Mouse (Mus musculus): ENCODE results near the gene Gm20388.

The Gm20388 gene

DNA sequence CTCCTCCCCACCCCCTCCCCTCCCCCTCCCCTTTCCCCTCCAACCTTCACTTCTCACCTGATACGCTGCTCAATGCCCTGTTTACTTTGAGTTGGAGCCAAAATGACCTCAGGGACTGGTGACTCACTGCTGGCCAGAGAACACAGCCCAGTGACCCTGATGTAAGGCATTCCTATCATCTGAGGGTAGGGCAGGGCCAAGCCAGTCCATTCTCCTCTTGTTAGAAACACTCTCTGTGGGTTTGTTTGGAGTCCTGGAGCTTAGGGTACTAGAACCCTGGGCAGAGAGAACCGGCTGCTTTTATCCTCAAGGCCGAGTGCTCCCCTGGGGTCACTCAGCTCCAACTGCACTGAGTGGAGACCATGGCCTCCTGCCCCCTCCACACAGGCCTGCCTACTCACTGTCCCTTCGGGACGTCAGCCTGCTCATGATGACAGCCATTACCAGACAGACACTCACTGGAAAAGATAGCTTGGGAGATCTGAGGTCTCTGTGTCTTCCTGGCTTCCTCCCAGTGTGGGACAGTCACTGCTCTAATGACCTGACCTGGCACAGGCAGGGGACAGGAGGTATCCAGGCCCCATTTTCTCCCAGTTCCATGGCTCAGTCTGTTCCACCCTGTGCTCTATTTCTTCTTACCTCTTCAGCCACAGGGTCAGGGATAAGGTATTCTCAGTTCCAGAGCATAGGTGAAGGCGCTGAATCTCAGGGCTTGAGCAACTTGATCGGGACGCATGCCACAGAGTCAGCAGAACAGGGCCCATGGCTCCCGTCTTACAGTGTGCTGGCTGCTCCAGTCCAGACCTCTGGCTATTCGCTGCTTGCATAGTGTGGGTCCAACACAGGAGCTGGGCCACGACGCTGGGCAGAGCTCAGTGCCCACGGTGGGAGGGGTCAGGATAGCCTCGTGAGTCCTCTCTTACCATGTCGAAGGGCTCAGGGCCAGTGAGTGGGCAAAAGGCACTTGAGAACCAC is 3807.2 kb downstream of the Gm20388 start:
- no peak for DNase-seq (ENCODE audit: low spot score in 2 of 2)

DNA sequence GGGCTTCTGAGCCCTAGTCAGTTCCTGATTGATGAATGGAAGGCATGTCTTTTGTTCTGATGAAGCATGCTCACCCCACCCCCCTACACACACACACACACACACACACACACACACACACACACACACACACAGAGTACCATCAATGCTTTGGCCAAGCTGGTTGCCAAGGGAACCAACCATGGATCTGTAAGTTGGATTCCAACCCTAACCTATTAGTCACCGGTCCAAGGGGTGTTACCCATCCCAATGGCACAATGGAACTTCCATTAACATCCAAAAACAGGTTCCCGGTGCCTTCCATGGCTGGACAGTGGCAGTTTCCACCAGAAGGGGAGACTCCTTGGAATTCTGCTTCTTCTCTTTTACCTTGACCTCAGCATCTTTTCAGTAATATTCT is 3808.1 kb downstream of the Gm20388 start:
- no peak for DNase-seq (ENCODE audit: low spot score in 2 of 2)

- no peak for DNase-seq (ENCODE audit: low spot score in 2 of 2)
Observed at GRCm38 (mm10) chr8:123719280-123719679, 3808.6 kb downstream of the Gm20388 start.

DNA sequence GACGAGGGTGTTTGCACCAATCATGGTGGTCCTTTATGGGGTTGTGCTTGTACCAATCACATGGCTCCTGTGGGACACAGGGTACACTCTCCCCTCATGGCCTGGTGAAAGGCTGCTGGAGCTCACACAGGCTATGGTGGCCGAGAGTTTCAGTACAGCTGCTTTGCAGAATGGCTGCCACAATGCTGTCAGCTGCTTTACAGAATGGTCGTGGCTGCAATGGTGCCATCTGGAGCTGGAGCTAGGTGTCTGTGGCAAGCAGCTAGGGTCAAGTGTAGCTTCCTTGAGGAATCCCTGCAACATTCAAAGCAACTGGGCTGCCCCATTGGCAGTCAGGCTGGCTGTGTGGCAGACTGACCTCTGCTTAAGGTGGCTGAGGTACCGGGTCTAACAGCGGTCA is 3809.2 kb downstream of the Gm20388 start:
- DNase-seq (ENCODE audit: low spot score in 2 of 2): no peak

GRCm38 (mm10) chr8:123720471-123721001 is 3809.9 kb downstream of the Gm20388 start:
- no peak for DNase-seq (ENCODE audit: low spot score in 2 of 2)

DNA sequence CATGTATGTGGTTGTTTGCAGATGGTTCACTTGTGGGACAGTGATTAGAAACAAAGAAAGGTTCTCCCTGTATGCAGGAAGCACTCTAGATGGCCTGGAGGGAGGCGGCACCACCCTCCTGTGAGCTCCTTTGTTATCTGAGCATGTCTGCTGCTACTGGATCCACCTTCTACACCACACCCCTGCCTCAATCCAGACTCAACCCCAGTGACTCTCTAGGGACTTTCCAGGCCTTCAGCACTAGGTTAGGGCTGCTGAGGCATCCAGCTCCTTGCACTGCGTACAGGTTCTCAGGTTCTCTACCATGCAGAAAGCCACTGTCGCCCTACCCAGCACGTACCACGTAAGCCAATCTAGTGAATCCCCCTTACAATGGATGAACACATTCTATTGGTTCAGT is 3811.6 kb downstream of the Gm20388 start:
- no peak for DNase-seq (ENCODE audit: low spot score in 2 of 2)

GRCm38 (mm10) chr8:123724752-123725151 is 3814.1 kb downstream of the Gm20388 start:
- peak; percentile 47 to 54 for DNase-seq (ENCODE audit: low spot score in 2 of 2)

DNA sequence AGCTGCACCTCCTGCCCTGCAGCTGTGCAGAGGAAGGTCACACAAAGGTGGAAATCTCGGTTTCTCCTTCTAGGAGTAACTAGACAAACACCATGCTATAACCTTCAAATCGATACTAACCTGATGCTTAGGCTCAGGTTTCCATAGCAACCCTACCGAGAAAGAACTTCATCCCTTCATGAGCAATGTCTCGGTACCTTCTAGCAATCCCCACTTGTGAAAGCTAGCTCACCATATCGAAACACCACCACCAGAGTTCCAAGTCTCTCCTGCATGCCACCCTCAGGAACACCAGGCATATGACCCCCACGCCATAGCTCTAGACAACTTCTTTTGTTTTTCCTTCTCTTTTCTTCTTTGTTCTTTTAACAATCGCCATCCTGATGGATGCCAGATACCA is 3814.6 kb downstream of the Gm20388 start:
- no peak for DNase-seq (ENCODE audit: low spot score in 2 of 2)

- no peak for DNase-seq (ENCODE audit: low spot score in 2 of 2)
Observed at GRCm38 (mm10) chr8:123726759-123727158, 3816.1 kb downstream of the Gm20388 start.

DNA sequence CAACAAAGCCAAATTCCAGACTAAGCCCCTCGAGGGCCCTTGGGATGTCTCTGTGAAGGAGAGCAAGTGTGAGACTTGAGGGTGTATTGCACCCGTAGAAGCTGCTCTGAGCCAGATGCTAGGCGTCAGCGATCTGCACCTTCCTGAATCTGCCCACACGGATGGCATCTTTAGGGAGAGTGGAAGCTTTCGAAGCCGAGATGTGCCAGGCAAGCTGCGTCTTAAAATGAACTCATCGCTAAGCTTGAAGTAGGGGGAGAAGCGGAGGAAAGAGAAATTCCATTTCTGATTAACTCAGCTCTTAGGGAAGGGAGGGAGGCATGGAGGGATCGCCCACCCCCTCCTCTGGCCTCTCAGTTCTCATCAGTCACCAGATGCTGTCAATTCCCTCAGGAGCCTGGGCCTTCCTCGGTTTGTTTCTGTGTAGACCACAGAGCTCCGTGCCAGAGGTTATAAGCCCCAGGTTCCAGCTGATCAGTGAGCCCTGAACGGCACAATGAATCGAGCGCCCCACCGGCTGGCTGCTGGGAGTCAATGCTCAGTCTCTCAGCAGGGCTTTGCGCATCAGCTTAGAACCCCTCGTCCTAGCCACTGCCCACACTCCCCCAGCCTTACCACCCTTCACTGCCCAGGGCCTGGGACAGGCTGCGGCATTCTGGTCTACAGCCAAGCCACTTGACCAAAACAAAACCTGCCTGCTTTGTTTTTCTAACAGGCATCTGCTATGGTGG is 3818.6 kb downstream of the Gm20388 start:
- peak; percentile 48 to 58 for DNase-seq (ENCODE audit: low spot score in 2 of 2)

DNA sequence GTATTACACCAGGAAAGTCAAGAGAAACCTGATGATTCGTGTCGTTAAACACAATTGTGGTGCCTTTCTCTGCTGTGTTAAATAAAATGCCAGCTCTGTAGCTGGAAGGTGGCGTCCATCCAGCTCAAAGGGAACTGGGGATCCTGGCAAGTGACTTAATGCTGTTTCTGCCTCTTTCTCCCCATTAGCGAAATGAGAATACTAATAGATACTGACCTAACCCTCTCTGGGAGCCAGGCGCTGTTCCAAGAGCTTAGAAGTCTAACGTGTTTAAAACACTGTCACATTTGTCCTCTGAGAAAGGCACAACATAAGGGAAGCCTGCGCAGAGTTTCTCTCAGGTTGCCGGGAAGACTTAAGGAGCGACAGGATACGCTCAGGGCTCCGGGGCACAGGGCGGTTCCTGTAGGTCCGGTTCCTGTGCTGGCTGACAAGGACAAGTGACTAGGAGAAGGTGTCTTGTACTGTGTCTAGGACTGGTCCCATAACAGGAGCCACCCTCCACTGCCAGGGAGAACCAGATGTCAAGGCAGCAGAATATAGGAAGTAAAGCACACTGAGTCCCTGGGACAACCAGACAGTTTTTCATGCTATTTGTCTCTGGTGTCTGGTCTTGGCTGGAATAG is 3819.3 kb downstream of the Gm20388 start:
- no peak for DNase-seq (ENCODE audit: low spot score in 2 of 2)

DNA sequence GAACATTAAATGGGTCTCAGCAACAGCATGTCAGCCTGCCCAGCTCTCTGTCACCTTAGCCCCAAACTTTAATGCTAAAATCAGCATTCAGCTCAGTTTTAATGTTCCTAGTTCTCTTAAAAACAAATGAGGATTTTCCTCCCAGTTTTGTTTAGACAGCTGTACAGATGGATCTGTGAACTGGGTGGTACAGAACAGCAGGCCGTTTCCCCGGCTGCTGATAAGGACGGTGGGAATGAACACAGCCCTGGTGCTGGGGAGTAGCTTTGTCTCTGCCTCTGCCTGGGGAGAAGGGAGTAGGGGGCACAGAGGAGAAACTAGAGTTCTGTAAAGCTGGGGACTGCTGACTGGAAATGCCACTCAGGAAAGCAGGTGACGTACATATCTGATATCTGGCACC is 3821.7 kb downstream of the Gm20388 start:
- no peak for DNase-seq (ENCODE audit: low spot score in 2 of 2)

GRCm38 (mm10) chr8:123734486-123734885 is 3823.8 kb downstream of the Gm20388 start:
- DNase-seq (ENCODE audit: low spot score in 2 of 2): no peak

GRCm38 (mm10) chr8:123736974-123737373 is 3826.3 kb downstream of the Gm20388 start:
- no peak for DNase-seq (ENCODE audit: low spot score in 2 of 2)

GRCm38 (mm10) chr8:123740263-123740662 is 3829.6 kb downstream of the Gm20388 start:
- DNase-seq (ENCODE audit: low spot score in 2 of 2): no peak

DNA sequence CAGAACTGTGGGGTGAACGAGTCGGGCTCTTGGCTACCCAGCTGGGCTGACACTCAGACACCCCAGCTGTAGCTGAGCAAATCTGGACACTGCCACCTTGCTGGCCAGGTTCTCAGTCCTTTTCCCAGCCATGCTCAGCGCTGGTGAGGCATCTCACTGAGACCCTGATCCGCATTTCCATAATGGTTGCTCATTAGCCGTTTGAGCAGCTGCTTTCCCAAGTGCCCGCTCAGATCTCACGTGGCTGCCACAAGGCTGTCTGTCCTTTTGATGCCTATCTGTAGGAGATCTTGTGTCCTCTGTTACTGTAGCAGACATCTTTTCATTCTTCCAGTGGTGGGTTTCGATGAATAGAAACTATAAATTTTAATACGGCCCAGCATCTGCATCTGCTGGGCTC is 3830.6 kb downstream of the Gm20388 start:
- no peak for DNase-seq (ENCODE audit: low spot score in 2 of 2)

DNA sequence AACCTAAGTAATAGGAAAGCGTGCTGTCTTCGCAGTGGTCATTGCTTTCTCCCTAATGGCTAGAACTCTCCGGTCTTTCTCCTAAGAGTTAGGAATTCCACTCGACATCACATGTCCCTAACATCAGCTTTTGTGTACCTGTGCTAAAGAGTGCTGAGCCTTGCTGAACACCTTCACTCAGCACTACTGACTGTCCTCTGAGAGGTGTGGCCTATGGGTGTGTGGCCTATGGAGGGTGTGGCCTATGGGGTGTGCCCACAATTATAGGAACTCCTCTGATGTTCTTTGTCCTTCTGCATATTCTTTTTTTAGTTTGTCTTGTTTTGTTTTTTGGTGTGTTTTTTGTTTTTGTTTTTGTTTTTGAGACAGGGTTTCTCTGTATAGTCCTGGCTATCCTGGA is 3835.8 kb downstream of the Gm20388 start:
- DNase-seq (ENCODE audit: low spot score in 2 of 2): no peak

DNA sequence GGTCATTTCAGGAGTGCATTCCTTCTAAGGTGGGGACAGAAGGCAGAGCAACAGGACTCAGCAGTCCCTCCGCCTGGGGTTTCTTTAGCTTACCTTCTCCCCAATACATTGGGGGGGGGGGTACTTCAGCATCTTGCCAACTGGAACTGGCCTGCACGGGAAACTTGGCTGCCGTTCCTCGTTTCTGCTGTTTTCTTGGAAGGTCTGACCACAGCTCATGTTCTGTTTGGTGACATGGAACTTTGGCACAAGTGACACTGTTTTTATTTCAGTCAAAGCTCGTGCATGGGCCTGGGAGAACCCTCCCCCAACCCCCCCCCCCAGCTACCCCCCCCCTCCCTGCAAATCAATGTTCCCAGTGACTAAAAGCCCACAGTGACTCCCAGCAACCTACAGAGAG is 3837.1 kb downstream of the Gm20388 start:
- no peak for DNase-seq (ENCODE audit: low spot score in 2 of 2)

- DNase-seq (ENCODE audit: low spot score in 2 of 2): no peak
Observed at GRCm38 (mm10) chr8:123750171-123750693, 3839.6 kb downstream of the Gm20388 start.

DNA sequence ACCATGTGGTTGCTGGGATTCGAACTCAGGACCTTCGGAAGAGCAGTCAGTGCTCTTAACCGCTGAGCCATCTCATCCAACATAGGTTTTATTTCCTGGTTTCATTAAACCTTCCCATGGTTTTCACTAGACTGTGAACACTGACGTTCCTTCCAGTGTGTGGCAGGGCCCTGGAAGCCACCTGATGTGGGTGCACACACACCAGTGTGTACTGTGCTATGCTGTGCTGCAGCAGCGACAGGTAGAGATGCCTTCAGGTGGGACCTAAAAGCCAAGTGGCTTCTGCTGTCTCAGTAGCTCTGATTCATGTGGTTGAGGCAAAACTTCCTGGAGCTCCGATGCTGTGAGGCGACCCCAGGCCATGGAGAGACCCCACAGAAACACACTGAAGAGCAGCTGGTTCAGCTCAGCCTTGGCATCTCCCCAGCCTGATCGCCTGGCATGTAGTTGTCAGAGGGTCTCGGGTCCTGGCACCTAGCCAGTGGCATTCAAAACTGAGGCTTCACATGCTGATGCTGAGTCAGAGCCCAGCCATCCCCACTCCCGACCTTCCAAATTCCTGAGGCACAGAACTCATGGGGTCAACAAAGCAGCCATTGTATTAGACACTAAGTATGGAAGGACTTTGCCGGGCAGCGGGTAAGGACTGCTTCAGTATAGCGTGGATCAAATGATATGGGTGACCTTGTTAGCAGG is 3842.3 kb downstream of the Gm20388 start:
- no peak for DNase-seq (ENCODE audit: low spot score in 2 of 2)
